Mouse (Mus musculus) mouse embryonic stem cell (cell line): Measurements from ENCODE around the gene Snx29.
"Not testable (repeated sequence)": the region's sequence is repeated elsewhere in the genome, so short reads cannot be mapped to it uniquely, and the experiment has no call there.

Source experiments
- in situ Hi-C, 2 experiments: fragments of 300-500 bp; cut with MboI; formaldehyde crosslinking; loops; 1 replicate in 1 of 2; 3 replicates in 1 of 2; pipeline ENCODE4 v1.14.3; 2019 to 2020; ENCODE audit warnings: low sequenced_read_pairs in 2 of 2, low pct_unique_long_range_greater_than_20kb in 1 of 2, mixed read lengths in 1 of 2; ENCODE audit not compliant: unreplicated experiment in 1 of 2

Gene Snx29

DNA sequence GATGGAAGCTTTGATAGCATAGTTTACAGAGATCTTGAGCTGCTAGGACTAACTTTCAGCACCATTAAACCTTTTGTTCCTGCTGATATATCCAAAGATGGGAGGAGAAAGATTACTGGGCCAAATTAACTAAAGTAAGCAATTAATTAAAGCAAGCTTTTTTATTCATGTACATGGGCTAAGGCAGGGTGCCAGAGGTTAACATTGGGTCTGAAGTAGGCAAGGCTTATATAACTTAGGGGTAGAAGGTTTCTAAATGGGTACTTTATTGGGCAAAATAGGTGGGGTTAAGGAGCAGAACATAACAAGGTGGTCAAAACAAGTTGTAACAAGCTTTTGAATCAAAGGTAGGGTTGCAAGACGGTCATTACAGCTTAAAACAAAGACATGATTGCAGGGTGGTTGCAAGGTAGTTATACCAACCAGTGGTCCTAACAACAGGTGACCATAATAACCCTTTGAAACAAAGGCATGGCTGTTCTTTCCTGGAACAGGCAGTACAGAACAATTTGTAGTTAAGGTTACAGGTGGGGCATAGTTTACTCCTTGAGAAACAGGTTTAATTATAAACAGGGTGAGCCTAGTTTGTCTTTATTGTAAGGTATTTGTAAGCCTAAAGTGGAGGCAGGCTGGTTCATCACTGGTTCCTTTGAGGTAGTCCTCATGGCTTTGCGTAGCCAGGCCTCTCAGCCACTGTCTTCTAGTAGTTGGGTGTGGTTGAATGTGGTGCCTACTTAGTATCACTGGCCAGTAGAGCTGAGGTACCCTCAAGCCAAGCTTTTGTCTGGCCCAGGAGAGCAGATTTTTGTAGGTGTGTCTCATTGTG, 182.2 kb downstream of the Snx29 start:
- in situ Hi-C loops, result no loop called here

DNA sequence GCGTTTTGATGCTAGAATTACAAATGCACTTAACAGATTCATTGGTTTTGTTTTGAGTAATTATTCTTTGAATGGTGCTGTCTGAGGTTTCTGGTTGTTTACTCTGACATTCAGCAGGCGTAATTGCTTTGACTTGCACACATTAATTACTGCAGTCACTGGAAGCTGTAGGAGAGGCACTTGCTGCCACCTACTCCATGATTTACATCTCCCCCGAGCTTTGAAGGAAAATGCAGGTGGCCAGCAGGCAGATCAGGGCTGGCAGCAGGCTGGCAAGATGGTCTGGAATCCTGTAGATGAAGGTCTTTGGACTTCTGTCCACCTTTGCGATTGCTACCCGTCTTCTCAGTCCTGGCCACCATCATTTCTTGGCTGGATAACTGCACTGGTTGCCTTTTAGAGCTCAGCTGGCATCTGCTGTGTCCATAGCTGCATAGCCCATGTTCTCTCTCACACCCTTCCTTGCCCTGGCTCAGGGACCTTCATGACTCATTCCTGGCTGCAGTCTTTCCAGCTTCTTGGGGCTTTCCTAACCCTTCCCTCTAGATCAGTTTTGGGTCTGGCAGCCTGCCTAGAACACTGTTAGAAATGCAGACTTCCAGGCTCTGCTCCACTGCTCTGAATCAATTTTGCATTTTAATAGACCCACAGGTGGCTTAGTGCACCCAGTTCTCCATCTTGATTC, 182.9 kb downstream of the Snx29 start:
- in situ Hi-C loops, result no loop called here

- in situ Hi-C loops, result no loop called here
These were observed 184.6 kb downstream of the Snx29 start for GRCm38 (mm10) chr16:11507188-11507731.

GRCm38 (mm10) chr16:11508341-11508740, 185.6 kb downstream of the Snx29 start:
- in situ Hi-C loops, result no loop called here

GRCm38 (mm10) chr16:11510416-11510815, 187.7 kb downstream of the Snx29 start:
- in situ Hi-C loops, result no loop called here

DNA sequence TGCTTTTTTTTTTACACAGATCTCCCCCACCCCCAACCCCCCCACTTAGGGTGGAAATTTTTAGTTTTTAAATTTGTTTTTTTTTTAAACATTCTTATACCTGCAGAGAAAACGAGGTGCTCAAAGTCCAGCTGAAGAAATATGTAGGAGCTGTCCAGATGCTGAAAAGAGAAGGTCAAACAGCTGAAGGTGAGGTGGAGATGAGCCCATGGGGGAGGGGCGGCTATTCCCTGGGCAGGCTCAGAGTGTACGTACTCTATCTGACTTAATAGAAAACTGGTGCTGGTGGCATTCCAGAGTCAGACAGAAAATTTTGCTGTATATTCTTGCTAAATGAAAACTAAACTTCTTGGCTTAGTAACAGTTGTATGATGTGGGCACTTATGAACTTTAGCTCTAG, 188.1 kb downstream of the Snx29 start:
- in situ Hi-C loops, result no loop called here

DNA sequence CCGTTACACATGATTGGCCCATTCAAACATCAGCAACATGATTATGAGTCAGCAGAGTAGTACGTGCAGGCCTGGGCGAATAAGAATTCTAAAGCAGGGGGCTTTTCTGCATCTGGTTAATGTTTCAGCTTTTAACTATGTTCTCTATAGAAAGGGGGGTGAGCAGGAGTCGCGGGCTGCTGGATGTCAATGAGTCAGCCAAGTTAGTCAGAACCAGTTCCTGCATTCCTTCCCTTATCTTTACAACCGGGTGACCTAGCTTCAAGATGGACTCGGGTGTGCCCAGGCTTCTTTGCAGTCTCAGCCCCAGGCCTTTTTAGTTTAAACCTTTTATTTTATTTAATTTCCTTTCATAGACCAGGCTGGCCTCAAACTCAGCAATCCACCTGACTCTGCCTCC, 189.0 kb downstream of the Snx29 start:
- in situ Hi-C loops, result not testable (repeated sequence)

GRCm38 (mm10) chr16:11516681-11517080, 194.0 kb downstream of the Snx29 start:
- in situ Hi-C loops, result no loop called here

- in situ Hi-C loops, result no loop called here
These were observed 194.7 kb downstream of the Snx29 start for GRCm38 (mm10) chr16:11517385-11517784.

DNA sequence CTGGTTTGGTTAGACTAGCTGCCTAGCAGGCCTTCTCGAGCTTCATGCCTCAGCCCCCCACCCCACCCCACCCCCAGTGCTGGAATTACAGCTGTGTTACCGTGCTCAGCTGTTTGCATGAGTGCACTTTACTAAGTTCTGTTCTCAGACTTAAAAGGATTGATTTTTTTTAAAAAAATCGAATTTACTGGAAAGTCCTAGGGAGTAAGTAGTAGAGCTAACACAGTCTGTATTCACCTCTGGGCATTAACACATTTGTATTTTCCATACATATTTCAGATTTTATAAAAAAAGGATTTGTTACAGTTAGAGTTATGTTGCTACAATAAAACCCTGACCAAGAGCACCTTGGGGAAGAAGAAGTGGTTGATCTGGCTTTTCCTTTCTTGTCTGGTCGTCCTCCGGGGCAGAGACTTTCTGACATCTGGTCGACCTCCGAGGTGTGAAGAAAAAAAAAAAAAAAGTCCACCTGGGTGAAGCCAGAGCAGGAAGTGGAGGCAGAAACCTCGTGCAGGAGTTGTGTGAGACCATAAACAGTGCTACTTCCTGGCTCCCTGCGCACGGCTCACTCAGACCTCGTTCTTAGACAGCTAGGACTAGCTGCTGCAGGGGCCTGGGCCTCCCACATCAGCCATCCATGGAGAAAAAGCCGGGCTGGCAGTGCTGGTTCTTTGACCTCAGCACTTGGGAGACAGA, 196.2 kb downstream of the Snx29 start:
- in situ Hi-C loops, result no loop called here

DNA sequence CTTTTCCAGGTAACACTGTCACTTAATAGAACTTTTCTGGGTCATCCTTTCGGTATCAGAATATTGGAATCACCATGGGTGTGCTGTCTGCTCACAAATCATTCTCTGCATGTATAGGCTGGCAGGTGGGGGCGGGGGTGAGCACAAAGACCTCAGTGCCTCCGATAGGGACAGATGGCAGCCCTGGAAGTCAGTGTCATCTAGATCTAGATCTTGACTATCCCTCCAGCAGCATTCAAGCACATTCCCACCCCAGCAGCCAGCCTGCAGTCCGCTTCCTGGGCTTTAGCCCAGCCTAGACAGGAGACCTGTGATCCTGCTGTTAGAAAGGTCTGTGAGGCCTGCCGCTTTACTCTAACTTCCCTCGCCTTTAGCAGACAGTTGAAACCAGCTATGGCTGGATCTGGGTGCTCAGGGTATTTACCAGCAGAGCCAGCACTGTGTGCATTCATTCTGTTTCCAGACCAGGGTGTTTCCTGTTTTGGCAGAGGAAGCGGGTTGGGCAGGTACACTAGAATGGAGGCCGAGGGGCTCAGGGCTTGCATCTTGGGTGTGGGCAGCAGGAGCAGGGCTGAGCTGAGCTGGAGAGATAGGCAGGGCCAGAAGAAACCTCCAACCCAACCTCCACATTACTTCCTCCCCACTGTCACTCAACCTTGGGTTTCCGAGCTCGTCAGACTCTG, 203.5 kb downstream of the Snx29 start:
- in situ Hi-C loops, result no loop called here

DNA sequence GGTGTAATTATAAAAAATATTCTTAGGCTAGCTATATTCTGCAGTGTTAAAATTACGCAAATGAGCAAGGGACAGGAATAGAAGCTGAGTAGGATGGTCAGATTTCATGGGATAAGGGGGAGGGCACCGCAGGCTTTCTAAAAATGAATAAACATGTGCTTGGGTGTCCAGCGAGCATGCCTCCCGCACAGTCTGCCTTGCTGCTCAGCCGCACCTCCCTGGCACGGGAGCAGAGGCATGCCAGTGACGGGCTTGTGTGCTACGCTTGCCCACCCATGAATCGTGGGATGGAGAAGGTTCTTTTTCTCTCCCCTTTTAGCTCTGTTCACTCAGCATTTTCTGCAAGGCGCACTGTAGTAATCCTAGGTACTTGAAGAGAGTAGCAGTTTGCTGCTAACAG, 204.3 kb downstream of the Snx29 start:
- in situ Hi-C loops, result no loop called here

- in situ Hi-C loops, result no loop called here
These were observed 207.9 kb downstream of the Snx29 start for GRCm38 (mm10) chr16:11530466-11531194.

- in situ Hi-C loops, result no loop called here
These were observed 208.7 kb downstream of the Snx29 start for GRCm38 (mm10) chr16:11531441-11531840.

GRCm38 (mm10) chr16:11532592-11532991, 209.9 kb downstream of the Snx29 start:
- in situ Hi-C loops, result no loop called here

GRCm38 (mm10) chr16:11533441-11533840, 210.7 kb downstream of the Snx29 start:
- in situ Hi-C loops, result no loop called here

DNA sequence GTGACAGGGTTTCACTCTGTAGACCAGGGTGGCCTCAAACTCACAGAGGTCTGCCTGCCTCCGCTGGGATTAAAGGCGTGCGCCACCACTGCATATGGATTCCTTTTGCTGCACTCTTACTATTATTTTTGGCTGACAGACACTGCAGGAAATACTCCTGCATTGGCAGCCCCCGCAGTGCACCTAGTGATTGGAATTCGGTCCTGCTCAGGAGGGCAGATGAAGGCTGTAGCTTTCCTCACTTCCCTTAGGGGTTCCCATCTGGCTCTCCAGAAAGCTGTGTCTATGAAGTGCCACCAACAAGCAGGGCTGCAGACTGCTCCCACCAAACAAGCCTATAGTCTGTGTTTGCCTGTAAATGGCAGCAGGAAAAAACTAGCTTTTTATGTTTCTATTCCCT, 215.0 kb downstream of the Snx29 start:
- in situ Hi-C loops, result no loop called here

- in situ Hi-C loops, result no loop called here
These were observed 215.5 kb downstream of the Snx29 start for GRCm38 (mm10) chr16:11538191-11538590.
